Mouse (Mus musculus) neural tube, embryonic 14.5 days (tissue): ENCODE results near the gene Kdm2a. TPM values are rescaled to one million over a fixed set of nuclear protein-coding genes. Genes with fewer than 3 reads are reported as not detected.

ENCODE experiments used
- ATAC-seq: fragments of 200-750 bp; cut with Nextera tagmentation; 2 replicates; pipeline ENCODE4 v1.8.0; 2017; ENCODE audit warnings: low read depth, mild to moderate bottlenecking, moderate TSS enrichment, moderate library complexity
- H3K27ac ChIP-seq: fragments of 300-500 bp; sonication (generic); 2 replicates; pipeline ENCODE4 v1.5.1; 2014; ENCODE audit warnings: low read depth, mild to moderate bottlenecking, control low read depth, low read length, moderate library complexity, mixed read lengths
- H3K27me3 ChIP-seq: fragments of 300-500 bp; sonication (generic); 2 replicates; pipeline ENCODE4 v1.6.1; 2014; ENCODE audit warnings: low read length; ENCODE audit not compliant: control insufficient read depth, insufficient read depth
- H3K36me3 ChIP-seq: fragments of 300-500 bp; sonication (generic); 2 replicates; pipeline ENCODE4 v1.6.1; 2014; ENCODE audit warnings: low read length, mixed read lengths; ENCODE audit not compliant: control insufficient read depth, insufficient read depth
- H3K4me1 ChIP-seq: fragments of 300-500 bp; sonication (generic); 2 replicates; pipeline ENCODE4 v1.6.1; 2014; ENCODE audit warnings: low read length; ENCODE audit not compliant: control insufficient read depth, insufficient read depth
- H3K4me2 ChIP-seq: fragments of 300-500 bp; sonication (generic); 2 replicates; pipeline ENCODE4 v1.6.1; 2014; ENCODE audit warnings: mild to moderate bottlenecking, low read depth, low read length, control low read depth
- H3K4me3 ChIP-seq: fragments of 300-500 bp; sonication (generic); 2 replicates; pipeline ENCODE4 v1.5.1; 2014; ENCODE audit warnings: low read depth, low read length, control low read depth, mixed read lengths
- H3K9ac ChIP-seq: fragments of 300-500 bp; sonication (generic); replicated peaks from 2 replicates; pipeline ENCODE4 v1.6.1; 2014; ENCODE audit warnings: low read depth, mild to moderate bottlenecking, control low read depth, low read length, mixed read lengths
- H3K9me3 ChIP-seq: fragments of 300-500 bp; sonication (generic); 2 replicates; pipeline ENCODE4 v1.6.1; 2016; ENCODE audit warnings: low read length; ENCODE audit not compliant: control insufficient read depth
- WGBS: fragments of 180-500 bp; shearing (Covaris S2); extraction: QIAGEN DNeasy Blood & Tissue Kit; methylation state at CpG from one replicate; pipeline ENCODE4 v1.1.7; 2014; 5-methylcytosine and 5-hydroxymethylcytosine counted together
- polyA plus RNA-seq: library from polyadenylated mRNA; unstranded; fragments of >200 nt; fragmentation: Nextera tagmentation; extraction: Ambion mirVana; gene quantifications from 2 replicates; pipeline ENCODE4 v1.2.1, GENCODE M21; 2014

The Kdm2a gene
- polyA plus RNA-seq, 1 experiment from 2014 or later, result 39.1 TPM

DNA sequence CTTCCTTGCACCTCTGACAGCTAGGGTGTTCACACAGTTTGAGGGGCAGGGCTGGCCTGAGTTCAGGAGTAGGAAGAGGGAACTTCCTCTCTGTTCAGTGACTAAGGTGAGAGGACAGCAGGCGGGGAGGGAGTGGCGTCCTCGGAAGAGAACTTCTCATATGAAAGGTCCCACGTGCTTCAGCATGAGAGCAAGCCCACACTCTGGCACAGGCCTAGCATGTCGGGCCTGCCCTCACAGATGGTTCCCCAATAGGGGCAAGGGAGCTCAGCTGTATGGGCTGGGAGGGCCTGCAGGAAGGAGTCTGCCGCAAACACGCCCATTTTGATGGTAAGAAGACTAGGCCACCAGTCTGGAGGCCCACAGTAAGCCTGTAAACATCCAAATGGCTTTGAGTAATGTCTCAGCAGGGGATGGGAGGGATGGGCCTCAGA is 97.8 kb downstream of the Kdm2a start:
- Histone ChIP-seq H3K4me3 (no peak overlapping the region), H3K36me3 (no peaks in the 10 kb centered on the region), H3K4me1 (peaks cover 50% of the 10 kb centered on the region), H3K4me2 (no peak overlapping the region), H3K9me3 (no peaks in the 10 kb centered on the region), H3K27ac (no peak overlapping the region), H3K9ac (no peak overlapping the region), H3K27me3 (no peaks in the 10 kb centered on the region)
- no peak for ATAC-seq
- WGBS, result 38% methylated on average over 7 of the region's 7 CpGs

DNA sequence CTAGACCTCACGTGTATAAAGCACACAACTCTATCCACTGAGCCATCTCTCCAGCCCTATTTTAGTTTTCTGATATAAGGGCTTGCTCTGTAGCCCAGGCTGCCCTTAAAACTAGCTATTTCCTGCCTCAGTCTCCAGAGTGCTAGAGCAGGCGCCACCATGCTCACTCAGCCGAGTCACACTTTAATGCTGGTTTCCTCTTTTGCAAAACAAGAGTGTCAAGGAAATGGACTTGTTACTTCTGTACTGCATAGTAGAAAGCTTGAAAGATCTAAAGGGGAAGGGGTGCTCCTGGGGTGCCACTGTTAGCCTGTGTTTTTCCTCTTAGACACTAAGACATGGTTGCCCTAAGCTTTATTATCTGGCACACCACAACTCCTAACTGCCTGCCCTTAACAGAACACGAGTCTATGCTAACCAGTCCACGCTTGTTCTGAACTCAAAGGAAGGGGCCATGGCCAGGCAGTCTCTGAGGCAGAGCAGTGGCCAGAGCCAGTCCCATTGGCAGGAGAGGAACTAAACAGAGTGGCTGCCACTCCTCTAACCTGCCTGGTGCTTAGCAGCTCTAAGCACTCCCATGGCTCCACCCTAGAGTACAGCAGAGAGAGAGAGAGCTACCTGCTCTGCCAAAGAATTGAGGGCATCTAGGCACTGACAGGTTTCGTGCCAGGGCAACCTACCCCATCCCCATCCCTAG is 98.4 kb downstream of the Kdm2a start:
- no peak for ATAC-seq
- Histone ChIP-seq H3K9me3 (no peaks in the 10 kb centered on the region), H3K27ac (no peak overlapping the region), H3K27me3 (no peaks in the 10 kb centered on the region), H3K9ac (no peak overlapping the region), H3K4me3 (no peak overlapping the region), H3K4me1 (peaks cover 47% of the 10 kb centered on the region), H3K4me2 (no peak overlapping the region), H3K36me3 (no peaks in the 10 kb centered on the region)
- WGBS, result 81% methylated on average over 6 of the region's 6 CpGs

GRCm38 (mm10) chr19:4299126-4299525 is 99.0 kb downstream of the Kdm2a start:
- Histone ChIP-seq H3K9ac (no peak overlapping the region), H3K36me3 (no peaks in the 10 kb centered on the region), H3K4me3 (no peak overlapping the region), H3K9me3 (no peaks in the 10 kb centered on the region), H3K4me2 (no peak overlapping the region), H3K4me1 (peaks cover 41% of the 10 kb centered on the region), H3K27me3 (no peaks in the 10 kb centered on the region), H3K27ac (no peak overlapping the region)
- ATAC-seq, result no peak
- 85% methylated on average over 7 of the region's 7 CpGs for WGBS

DNA sequence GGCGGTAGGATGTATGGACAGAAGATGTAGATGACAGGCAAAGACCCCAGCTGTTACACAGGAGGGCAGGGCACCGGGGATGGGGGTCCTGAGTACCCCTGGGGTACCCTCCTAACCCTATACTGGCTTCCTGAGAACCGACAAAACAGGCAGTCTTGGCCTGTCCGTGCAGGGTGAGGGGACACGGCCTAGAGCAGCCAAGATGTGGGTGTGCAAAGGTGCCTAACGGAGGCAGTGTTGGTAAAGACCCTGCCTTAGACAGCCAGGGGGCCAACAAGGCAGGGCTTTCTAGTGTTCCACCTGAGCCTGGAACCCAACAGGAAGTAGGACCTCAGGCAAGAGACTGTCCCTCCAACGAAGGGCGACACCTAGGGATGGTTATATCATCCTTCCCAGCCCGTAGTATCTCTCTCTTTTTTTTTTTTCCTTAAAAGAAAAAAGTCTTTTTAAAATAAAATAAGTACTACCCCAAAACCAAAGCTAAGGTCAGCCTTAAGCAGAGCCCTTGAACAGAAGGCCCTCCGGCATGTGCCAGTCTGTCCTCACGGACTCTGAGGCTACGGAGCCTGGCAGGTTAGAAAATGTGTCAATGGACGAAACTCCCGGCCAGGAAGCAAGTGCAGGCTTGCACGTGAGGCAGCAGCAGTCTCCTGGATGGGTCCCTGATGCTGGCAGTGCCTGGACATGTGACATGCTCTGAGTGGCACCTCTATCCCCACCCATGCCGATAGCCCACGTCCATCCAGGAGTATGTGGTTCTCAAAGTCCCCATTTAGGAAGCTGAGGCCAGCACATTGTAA is 99.6 kb downstream of the Kdm2a start:
- WGBS, result 95% methylated on average over 17 of the region's 17 CpGs
- H3K4me2 ChIP-seq, result no peak overlapping the region
- peaks cover 35% of the 10 kb centered on the region for H3K4me1 ChIP-seq
- H3K27ac ChIP-seq, result no peak overlapping the region
- no peaks in the 10 kb centered on the region for H3K9me3 ChIP-seq
- H3K36me3 ChIP-seq, result no peaks in the 10 kb centered on the region
- H3K4me3 ChIP-seq, result no peak overlapping the region
- ATAC-seq, result no peak
- H3K9ac ChIP-seq, result no peak overlapping the region
- no peaks in the 10 kb centered on the region for H3K27me3 ChIP-seq

- 94% methylated on average over 5 of the region's 5 CpGs for WGBS
- H3K4me1 ChIP-seq, result peaks cover 29% of the 10 kb centered on the region
Measured at GRCm38 (mm10) chr19:4297851-4298250, 100.2 kb downstream of the Kdm2a start.

GRCm38 (mm10) chr19:4296611-4297010 is 101.5 kb downstream of the Kdm2a start:
- ATAC-seq, result no peak
- peaks cover 15% of the 10 kb centered on the region; the same call in 1 of the 2 replicates for H3K36me3 ChIP-seq
- H3K4me3 ChIP-seq, result no peak overlapping the region
- 93% methylated on average over 2 of the region's 2 CpGs for WGBS
- no peak overlapping the region for H3K4me2 ChIP-seq
- H3K27ac ChIP-seq, result no peak overlapping the region
- peaks cover 16% of the 10 kb centered on the region for H3K4me1 ChIP-seq
- no peak overlapping the region for H3K9ac ChIP-seq
- no peaks in the 10 kb centered on the region for H3K9me3 ChIP-seq
- no peaks in the 10 kb centered on the region for H3K27me3 ChIP-seq

More at GRCm38 (mm10) chr19:4297851-4298250, 100.2 kb downstream of the Kdm2a start:
- Histone ChIP-seq H3K9ac (no peak overlapping the region), H3K27me3 (no peaks in the 10 kb centered on the region), H3K36me3 (peaks cover 3% of the 10 kb centered on the region; the same call in 1 of the 2 replicates), H3K4me2 (no peak overlapping the region), H3K4me3 (no peak overlapping the region), H3K9me3 (no peaks in the 10 kb centered on the region), H3K27ac (no peak overlapping the region)
- no peak for ATAC-seq

- Histone ChIP-seq H3K27ac (no peak overlapping the region), H3K9me3 (no peaks in the 10 kb centered on the region), H3K9ac (no peak overlapping the region), H3K4me1 (peaks cover 4% of the 10 kb centered on the region), H3K36me3 (peaks cover 27% of the 10 kb centered on the region), H3K4me3 (no peak overlapping the region), H3K27me3 (no peaks in the 10 kb centered on the region), H3K4me2 (no peak overlapping the region)
- 87% methylated on average over 4 of the region's 4 CpGs for WGBS
- ATAC-seq, result no peak
Measured at GRCm38 (mm10) chr19:4295391-4295790, 102.7 kb downstream of the Kdm2a start.

DNA sequence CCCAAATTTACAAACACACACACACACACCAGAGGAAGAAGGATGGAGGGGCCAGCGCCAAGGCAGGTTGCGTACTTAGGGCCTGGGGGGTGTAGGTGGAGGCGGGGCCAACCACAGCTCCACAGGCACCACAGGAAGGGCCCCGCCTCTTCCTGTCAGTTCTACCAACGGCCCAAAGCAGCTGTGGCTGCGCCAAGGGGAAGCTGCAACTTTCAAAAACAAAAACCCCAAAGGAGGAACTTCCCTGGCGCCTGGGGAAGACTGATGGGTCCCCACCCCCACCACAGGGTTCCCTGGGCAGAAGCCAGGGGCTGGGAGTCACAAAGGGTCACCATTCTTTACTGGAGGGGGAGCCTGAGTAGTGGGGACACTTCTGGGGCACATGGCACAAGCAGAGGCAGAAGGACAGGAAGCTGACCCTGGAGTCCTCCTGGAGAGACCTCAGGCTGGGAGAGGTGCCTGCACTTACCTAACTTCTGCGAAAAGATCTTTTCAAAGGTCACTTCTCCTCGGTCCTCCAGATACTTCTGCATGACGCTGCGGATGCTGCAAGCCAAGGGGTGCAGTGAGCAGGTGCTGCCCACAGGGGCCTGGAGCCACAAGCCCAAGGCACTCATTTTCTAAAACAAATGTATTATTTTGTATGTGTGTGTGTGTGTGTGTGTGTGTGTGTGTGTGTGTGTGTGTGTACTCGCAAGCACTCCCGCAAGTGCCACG is 103.5 kb downstream of the Kdm2a start:
- H3K4me2 ChIP-seq, result no peak overlapping the region
- H3K27ac ChIP-seq, result no peak overlapping the region
- no peaks in the 10 kb centered on the region for H3K4me1 ChIP-seq
- peaks cover 34% of the 10 kb centered on the region for H3K36me3 ChIP-seq
- no peaks in the 10 kb centered on the region for H3K27me3 ChIP-seq
- 72% methylated on average over 14 of the region's 14 CpGs for WGBS
- ATAC-seq, result no peak
- no peak overlapping the region for H3K9ac ChIP-seq
- H3K9me3 ChIP-seq, result no peaks in the 10 kb centered on the region
- H3K4me3 ChIP-seq, result no peak overlapping the region

DNA sequence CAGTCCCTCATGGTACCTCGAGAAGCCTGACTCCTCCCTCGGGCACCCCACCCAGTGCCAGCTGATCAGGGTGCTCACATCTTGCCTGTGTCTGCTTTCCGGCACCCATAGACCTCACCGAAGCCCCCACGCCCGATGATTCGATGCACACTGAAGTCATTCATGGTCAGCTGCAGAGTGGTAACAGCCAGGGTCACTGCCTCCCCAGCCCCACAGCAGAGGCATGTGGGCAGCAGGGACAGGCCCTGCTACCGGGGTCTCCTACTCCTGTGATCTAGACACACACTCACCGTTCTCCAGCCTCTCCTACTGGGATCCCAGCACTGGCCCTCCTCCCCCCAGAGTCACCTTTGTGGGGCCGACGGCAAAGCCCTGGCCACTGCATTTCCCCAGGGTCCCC is 106.9 kb downstream of the Kdm2a start:
- Histone ChIP-seq H3K27ac (no peak overlapping the region), H3K36me3 (peaks cover 56% of the 10 kb centered on the region), H3K4me1 (no peaks in the 10 kb centered on the region), H3K4me3 (no peak overlapping the region), H3K27me3 (no peaks in the 10 kb centered on the region), H3K9me3 (no peaks in the 10 kb centered on the region), H3K4me2 (no peak overlapping the region), H3K9ac (no peak overlapping the region)
- WGBS, result 93% methylated on average over 11 of the region's 11 CpGs
- ATAC-seq, result no peak
